Mouse (Mus musculus): Measurements from ENCODE around the gene Gins2.

GRCm38 (mm10) chr8:120559654-120560053 lies 29.4 kb downstream of the Gins2 start:
- TF ChIP-seq EP300 (IDR thresholded peaks at IDR 0.05; ENCODE audit: low read length) (no peak), POLR2A (IDR thresholded peaks at IDR 0.05; ENCODE audit: low read depth, low read length) (no peak), BHLHE40 (IDR thresholded peaks at IDR 0.05; ENCODE audit: low read depth, low read length) (no peak), MXI1 (IDR thresholded peaks at IDR 0.05; ENCODE audit: low read depth, low read length) (no peak), CTCF (conservative IDR thresholded peaks at IDR 0.05 in 1 of 2, IDR thresholded peaks at IDR 0.05 in 1 of 2; ENCODE audit: low read depth in 2 of 2, low read length in 2 of 2) (no peak), TBP (conservative IDR thresholded peaks at IDR 0.05; ENCODE audit: low read depth, low read length) (no peak), E2F4 (IDR thresholded peaks at IDR 0.05; ENCODE audit: insufficient replicate concordance, low read depth, low read length) (no peak), TCF12 (IDR thresholded peaks at IDR 0.05; ENCODE audit: low read depth, low read length) (no peak), ETS1 (conservative IDR thresholded peaks at IDR 0.05; ENCODE audit: low read depth, low read length) (no peak), ZC3H11A (IDR thresholded peaks at IDR 0.05; ENCODE audit: low read depth, low read length) (no peak)

Data from CH12.LX (cell line).